Mouse (Mus musculus) hindbrain, embryonic 12.5 days (tissue): ENCODE measurements around the gene B3gnt8. TPM values are rescaled to one million over a fixed set of nuclear protein-coding genes. Genes with fewer than 3 reads are reported as not detected.
A peak's percentile ranks its signal among the peaks of the same experiment; 100 is the strongest.

Source experiments
- ATAC-seq: fragments of 200-750 bp; cut with Nextera tagmentation; 2 replicates; pipeline ENCODE4 v1.8.0; 2017; ENCODE audit warnings: moderate TSS enrichment; ENCODE audit not compliant: low FRiP score
- H3K27ac ChIP-seq: fragments of 300-500 bp; sonication (generic); 2 replicates; pipeline ENCODE4 v1.5.1; 2016; ENCODE audit warnings: mild to moderate bottlenecking
- H3K27me3 ChIP-seq: fragments of 300-500 bp; sonication (generic); 2 replicates; pipeline ENCODE4 v1.6.1; 2016; ENCODE audit warnings: mild to moderate bottlenecking
- H3K36me3 ChIP-seq: fragments of 300-500 bp; sonication (generic); 2 replicates; pipeline ENCODE4 v1.6.1; 2016; ENCODE audit warnings: mild to moderate bottlenecking
- H3K4me1 ChIP-seq: fragments of 300-500 bp; sonication (generic); 2 replicates; pipeline ENCODE4 v1.6.1; 2016
- H3K4me2 ChIP-seq: fragments of 300-500 bp; sonication (generic); replicated peaks from 2 replicates; pipeline ENCODE4 v1.6.1; 2016; ENCODE audit warnings: mild to moderate bottlenecking
- H3K4me3 ChIP-seq: fragments of 300-500 bp; sonication (generic); 2 replicates; pipeline ENCODE4 v1.5.1; 2016; ENCODE audit warnings: mild to moderate bottlenecking
- H3K9ac ChIP-seq: fragments of 300-500 bp; sonication (generic); 2 replicates; pipeline ENCODE4 v1.6.1; 2016; ENCODE audit warnings: mild to moderate bottlenecking, moderate library complexity
- H3K9me3 ChIP-seq: fragments of 300-500 bp; sonication (generic); replicated peaks from 2 replicates; pipeline ENCODE4 v1.6.1; 2016; ENCODE audit warnings: mild to moderate bottlenecking
- WGBS: fragments of 180-500 bp; shearing (Covaris S2); methylation state at CpG from one replicate; pipeline ENCODE4 v1.1.7; 2016; 5-methylcytosine and 5-hydroxymethylcytosine counted together
- polyA plus RNA-seq: library from polyadenylated mRNA; unstranded; fragments of >200 nt; fragmentation: Nextera tagmentation; extraction: Ambion mirVana; gene quantifications from 2 replicates; pipeline ENCODE4 v1.2.1, GENCODE M21; 2016

B3gnt8 gene
- polyA plus RNA-seq, 1 experiment from 2014 or later: 1.5 TPM

- Histone ChIP-seq H3K27me3 (peaks cover 20% of the 10 kb centered on the region), H3K27ac (no peak overlapping the region), H3K4me2 (no peak overlapping the region), H3K9ac (no peak overlapping the region), H3K4me1 (peaks cover 16% of the 10 kb centered on the region), H3K4me3 (no peak overlapping the region), H3K36me3 (peaks cover 27% of the 10 kb centered on the region; the same call in 1 of the 2 replicates), H3K9me3 (no peaks in the 10 kb centered on the region)
- WGBS: 89% methylated on average over 11 of the region's 11 CpGs
- no peak for ATAC-seq
Observed at GRCm38 (mm10) chr7:25623857-25624370, 2.5 kb upstream of the B3gnt8 start.

GRCm38 (mm10) chr7:25624851-25625250 lies 1.6 kb upstream of the B3gnt8 start:
- Histone ChIP-seq H3K4me3 (no peak overlapping the region), H3K27me3 (peaks cover 26% of the 10 kb centered on the region), H3K4me1 (peaks cover 16% of the 10 kb centered on the region), H3K9ac (no peak overlapping the region), H3K27ac (no peak overlapping the region), H3K9me3 (no peaks in the 10 kb centered on the region), H3K4me2 (no peak overlapping the region), H3K36me3 (peaks cover 35% of the 10 kb centered on the region)
- WGBS: 88% methylated on average over 5 of the region's 5 CpGs
- ATAC-seq: no peak

GRCm38 (mm10) chr7:25625594-25626250 lies 732 bp upstream of the B3gnt8 start:
- peaks cover 13% of the 10 kb centered on the region for H3K4me1 ChIP-seq
- no peak overlapping the region for H3K27ac ChIP-seq
- no peak for ATAC-seq
- no peaks in the 10 kb centered on the region for H3K9me3 ChIP-seq
- no peak overlapping the region for H3K4me2 ChIP-seq
- peaks cover 44% of the 10 kb centered on the region for H3K36me3 ChIP-seq
- peaks cover 26% of the 10 kb centered on the region for H3K27me3 ChIP-seq
- H3K9ac ChIP-seq: no peak overlapping the region
- WGBS: 79% methylated on average over 10 of the region's 10 CpGs
- H3K4me3 ChIP-seq: no peak overlapping the region

- Histone ChIP-seq H3K27me3 (peaks cover 26% of the 10 kb centered on the region), H3K4me3 (peak overlapping the region; percentile 29), H3K27ac (no peak overlapping the region), H3K4me1 (peaks cover 13% of the 10 kb centered on the region), H3K36me3 (peaks cover 55% of the 10 kb centered on the region), H3K9ac (peak overlapping the region; percentile 51), H3K4me2 (peak overlapping the region; percentile 52), H3K9me3 (no peaks in the 10 kb centered on the region)
- WGBS: 17% methylated on average over 38 of the region's 38 CpGs
- ATAC-seq: peak; percentile 46
Observed at GRCm38 (mm10) chr7:25627431-25628322, 1.2 kb downstream of the B3gnt8 start.

- H3K36me3 ChIP-seq: peaks cover 55% of the 10 kb centered on the region
- no peak for ATAC-seq
- no peak overlapping the region for H3K4me3 ChIP-seq
- H3K9ac ChIP-seq: no peak overlapping the region
- H3K9me3 ChIP-seq: no peaks in the 10 kb centered on the region
- 62% methylated on average over 8 of the region's 8 CpGs for WGBS
- no peak overlapping the region for H3K27ac ChIP-seq
- H3K27me3 ChIP-seq: peaks cover 26% of the 10 kb centered on the region
- no peak overlapping the region for H3K4me2 ChIP-seq
- peaks cover 13% of the 10 kb centered on the region for H3K4me1 ChIP-seq
Observed at GRCm38 (mm10) chr7:25628323-25628620, 1.8 kb downstream of the B3gnt8 start.

GRCm38 (mm10) chr7:25632679-25633078 lies 6.2 kb downstream of the B3gnt8 start:
- peaks cover 1% of the 10 kb centered on the region for H3K4me1 ChIP-seq
- H3K9ac ChIP-seq: 0 out of 2 replicates have a peak overlapping the region, but pooled peaks have one; percentile 33
- H3K4me3 ChIP-seq: no peak overlapping the region
- no peak overlapping the region for H3K4me2 ChIP-seq
- no peaks in the 10 kb centered on the region for H3K9me3 ChIP-seq
- WGBS: 90% methylated on average over 5 of the region's 5 CpGs
- peaks cover 58% of the 10 kb centered on the region for H3K36me3 ChIP-seq
- H3K27me3 ChIP-seq: peaks cover 18% of the 10 kb centered on the region
- no peak for ATAC-seq
- no peak overlapping the region for H3K27ac ChIP-seq

- Histone ChIP-seq H3K4me2 (no peak overlapping the region), H3K9me3 (no peaks in the 10 kb centered on the region), H3K27me3 (no peaks in the 10 kb centered on the region), H3K4me3 (no peak overlapping the region), H3K9ac (no peak overlapping the region), H3K36me3 (peaks cover 58% of the 10 kb centered on the region), H3K4me1 (no peaks in the 10 kb centered on the region), H3K27ac (no peak overlapping the region)
- no peak for ATAC-seq
- WGBS: 66% methylated on average over 3 of the region's 3 CpGs
Observed at GRCm38 (mm10) chr7:25636373-25636772, 9.9 kb downstream of the B3gnt8 start.

- no peak for ATAC-seq
- Histone ChIP-seq H3K9ac (no peak overlapping the region), H3K27me3 (no peaks in the 10 kb centered on the region), H3K4me1 (no peaks in the 10 kb centered on the region), H3K4me3 (no peak overlapping the region), H3K4me2 (no peak overlapping the region), H3K27ac (no peak overlapping the region), H3K9me3 (no peaks in the 10 kb centered on the region), H3K36me3 (peaks cover 52% of the 10 kb centered on the region)
- 93% methylated on average over 5 of the region's 5 CpGs for WGBS
Observed at GRCm38 (mm10) chr7:25637099-25637498, 10.6 kb downstream of the B3gnt8 start.

GRCm38 (mm10) chr7:25639754-25640153 lies 13.3 kb downstream of the B3gnt8 start:
- H3K4me1 ChIP-seq: no peaks in the 10 kb centered on the region
- H3K36me3 ChIP-seq: peaks cover 40% of the 10 kb centered on the region
- no peak overlapping the region for H3K27ac ChIP-seq
- WGBS: 92% methylated on average over 4 of the region's 4 CpGs
- no peak overlapping the region for H3K4me2 ChIP-seq
- no peak overlapping the region for H3K9ac ChIP-seq
- no peak overlapping the region for H3K4me3 ChIP-seq
- no peaks in the 10 kb centered on the region for H3K9me3 ChIP-seq
- ATAC-seq: no peak
- H3K27me3 ChIP-seq: no peaks in the 10 kb centered on the region

GRCm38 (mm10) chr7:25644136-25644535 lies 17.7 kb downstream of the B3gnt8 start:
- 79% methylated on average over 10 of the region's 10 CpGs for WGBS
- no peak for ATAC-seq

GRCm38 (mm10) chr7:25644631-25645030 lies 18.2 kb downstream of the B3gnt8 start:
- whole genome bisulfite sequencing: 73% methylated on average over 4 of the region's 4 CpGs
- H3K9me3 ChIP-seq: no peaks in the 10 kb centered on the region

More at GRCm38 (mm10) chr7:25644136-25644535, 17.7 kb downstream of the B3gnt8 start:
- peaks cover 14% of the 10 kb centered on the region for H3K36me3 ChIP-seq
- 0 out of 2 replicates have a peak, but pooled peaks cover 4% of the 10 kb centered on the region for H3K4me1 ChIP-seq
- no peaks in the 10 kb centered on the region for H3K9me3 ChIP-seq
- H3K9ac ChIP-seq: no peak overlapping the region
- no peak overlapping the region for H3K27ac ChIP-seq
- no peak overlapping the region for H3K4me2 ChIP-seq
- no peaks in the 10 kb centered on the region for H3K27me3 ChIP-seq
- H3K4me3 ChIP-seq: no peak overlapping the region

GRCm38 (mm10) chr7:25645074-25645473 lies 18.6 kb downstream of the B3gnt8 start:
- Histone ChIP-seq H3K4me3 (no peak overlapping the region), H3K4me1 (0 out of 2 replicates have a peak, but pooled peaks cover 5% of the 10 kb centered on the region), H3K9ac (no peak overlapping the region), H3K36me3 (peaks cover 10% of the 10 kb centered on the region), H3K4me2 (no peak overlapping the region), H3K9me3 (no peaks in the 10 kb centered on the region), H3K27me3 (no peaks in the 10 kb centered on the region), H3K27ac (no peak overlapping the region)
- 59% methylated on average over 14 of the region's 14 CpGs for WGBS
- no peak for ATAC-seq

More at GRCm38 (mm10) chr7:25644631-25645030, 18.2 kb downstream of the B3gnt8 start:
- Histone ChIP-seq H3K27ac (no peak overlapping the region), H3K4me3 (no peak overlapping the region), H3K9ac (no peak overlapping the region), H3K4me1 (0 out of 2 replicates have a peak, but pooled peaks cover 5% of the 10 kb centered on the region), H3K4me2 (no peak overlapping the region), H3K27me3 (no peaks in the 10 kb centered on the region), H3K36me3 (peaks cover 14% of the 10 kb centered on the region)
- ATAC-seq: no peak
